Mouse (Mus musculus): ENCODE results near the gene Olfr1413. TPM values are rescaled to one million over a fixed set of nuclear protein-coding genes. Genes with fewer than 3 reads are reported as not detected.

The Olfr1413 gene
- polyA plus RNA-seq, 1 experiment from 2014 or later = not detected

Other genes starting within 250 kb of the Olfr1413 start
- gene Ndufa10, start 97.5 kb upstream of the Olfr1413 start, polyA plus RNA-seq (2014; fragmentation: Nextera tagmentation; extraction: Ambion mirVana) = 256 and 284 TPM in 2 replicates
- 0.03 TPM in 1 of 2 replicates, not detected in the other for gene Olfr1416, start 86.2 kb upstream of the Olfr1413 start, polyA plus RNA-seq (2014; fragmentation: Nextera tagmentation; extraction: Ambion mirVana)
- gene Olfr1415, start 75.2 kb upstream of the Olfr1413 start, polyA plus RNA-seq (2014; fragmentation: Nextera tagmentation; extraction: Ambion mirVana) = not detected in 2 replicates
- 0.11 and 0.12 TPM in 2 replicates for gene Olfr1414, start 52.7 kb upstream of the Olfr1413 start, polyA plus RNA-seq (2014; fragmentation: Nextera tagmentation; extraction: Ambion mirVana)
- gene Olfr1412, start 14.5 kb downstream of the Olfr1413 start, polyA plus RNA-seq (2014; fragmentation: Nextera tagmentation; extraction: Ambion mirVana) = not detected in 2 replicates
- not detected in 2 replicates for gene Olfr1411, start 23.1 kb downstream of the Olfr1413 start, polyA plus RNA-seq (2014; fragmentation: Nextera tagmentation; extraction: Ambion mirVana)
- gene Olfr1410, start 34.5 kb downstream of the Olfr1413 start, polyA plus RNA-seq (2014; fragmentation: Nextera tagmentation; extraction: Ambion mirVana) = not detected in 2 replicates
- gene Olfr12, start 46.5 kb downstream of the Olfr1413 start, polyA plus RNA-seq (2014; fragmentation: Nextera tagmentation; extraction: Ambion mirVana) = 0.07 TPM in 1 of 2 replicates, not detected in the other
- gene Cops9, start 70.7 kb downstream of the Olfr1413 start, polyA plus RNA-seq (2014; fragmentation: Nextera tagmentation; extraction: Ambion mirVana) = 425 and 478 TPM in 2 replicates
- gene Otos, start 77.5 kb downstream of the Olfr1413 start, polyA plus RNA-seq (2014; fragmentation: Nextera tagmentation; extraction: Ambion mirVana) = 0.12 and 0.51 TPM in 2 replicates